ENCODE assay signal across 10 mouse cellular contexts in the genomic region with DNA sequence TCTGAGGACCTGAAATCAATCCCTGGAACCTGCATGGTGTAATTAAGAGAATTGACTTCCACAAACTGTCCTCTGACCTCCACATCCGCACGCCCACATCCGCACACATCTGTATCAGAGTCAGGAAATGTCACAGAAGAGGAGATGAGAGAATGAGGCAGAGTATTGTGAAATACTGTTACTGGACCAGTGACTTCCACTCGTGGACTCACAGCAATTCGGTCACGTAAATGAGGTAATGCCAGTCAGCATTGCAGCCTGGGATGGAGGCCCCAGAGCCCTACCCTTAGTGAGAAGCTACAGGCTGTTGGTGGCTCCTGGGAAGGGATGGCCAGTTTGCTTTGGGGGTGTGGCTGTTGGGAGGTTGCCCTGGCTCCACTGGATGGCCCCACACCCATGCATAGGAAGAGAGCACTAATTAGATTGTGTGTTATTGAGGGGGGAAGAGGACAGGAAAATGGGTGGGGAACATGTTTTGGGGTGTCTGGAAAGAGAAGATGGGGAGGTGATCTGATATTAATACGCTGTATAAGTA. TPM values are rescaled to one million over a fixed set of nuclear protein-coding genes. Genes with fewer than 3 reads are reported as not detected.
DNase-seq lines count a peak whose midpoint lies in the region; ATAC-seq lines count a peak whose summit lies in the region.
"Had no signal": no experiment of that assay in that cellular context is flagged by ENCODE, and none has a peak within 500 bp of the region (broad histone marks: within the 10 kb centered on the region; RNA-seq: fewer than 3 reads in every experiment).

No protein-coding gene starts in this region.

- H3K27me3 ChIP-seq in heart, embryonic 16.5 days (ENCODE audit: control insufficient read depth, insufficient read depth, low read length), result no peaks in the 10 kb centered on the region
- peaks cover 20% of the 10 kb centered on the region; the same call in 1 of the 2 replicates for H3K27me3 ChIP-seq in liver, embryonic 11.5 days (replicated peaks; ENCODE audit: control insufficient read depth, insufficient read depth, low read length)
- H3K27me3 ChIP-seq in stomach, embryonic 15.5 days (replicated peaks), result no peaks in the 10 kb centered on the region
- H3K27me3 ChIP-seq: limb, embryonic 12.5 days had no signal

- H3K9ac ChIP-seq in heart, embryonic 16.5 days (ENCODE audit: low read length), result no peak overlapping the region
- no peak overlapping the region for H3K9ac ChIP-seq in liver, embryonic 11.5 days (ENCODE audit: low read depth, low read length)
- no peak overlapping the region for H3K9ac ChIP-seq in stomach, embryonic 15.5 days
- H3K9ac ChIP-seq: limb, embryonic 12.5 days had no signal

- H3K27ac ChIP-seq in heart, embryonic 16.5 days (ENCODE audit: low read length), result no peak overlapping the region
- H3K27ac ChIP-seq in liver, embryonic 11.5 days (ENCODE audit: low read depth, low read length), result no peak overlapping the region; the same call in 1 of the 2 replicates
- H3K27ac ChIP-seq in stomach, embryonic 15.5 days, result peak overlapping the region; percentile 86
- H3K27ac ChIP-seq: limb, embryonic 12.5 days had no signal

- 76% methylated on average over 7 of the region's 7 CpGs for WGBS in heart, embryonic 16.5 days
- 60% methylated on average over 7 of the region's 7 CpGs for WGBS in liver, embryonic 11.5 days
- 73% methylated on average over 7 of the region's 7 CpGs for WGBS in stomach, embryonic 15.5 days

- DNase-seq in heart, adult 8-10 months (ENCODE audit: low spot score), result no peak
- DNase-seq in liver, embryonic 11.5 days (ENCODE audit: low spot score), result no peak
- DNase-seq in adrenal gland, adult 8-10 months, result no peak
- no peak for DNase-seq in right cerebral cortex, postnatal 10 days (ENCODE audit: low spot score in 2 of 2)
- DNase-seq: embryo, embryonic 11 days; right cerebral cortex, postnatal 4 days had no signal

- ATAC-seq in heart, embryonic 16.5 days (replicated peaks; ENCODE audit: extremely low read depth, insufficient read depth, low FRiP score), result no peak
- ATAC-seq in common myeloid progenitor, adult 5-6 weeks (replicated peaks; ENCODE audit: low read depth, poor library complexity, severe bottlenecking), result 0 out of 2 replicates have a peak, but pooled peaks have one; percentile 6
- ATAC-seq in liver, embryonic 11.5 days (replicated peaks; ENCODE audit: low FRiP score), result no peak
- no peak for ATAC-seq in stomach, embryonic 15.5 days (ENCODE audit: insufficient read depth, low FRiP score, low read depth)

- H3K4me1 ChIP-seq in heart, embryonic 16.5 days (ENCODE audit: control insufficient read depth, insufficient read depth, low read length), result peaks cover 35% of the 10 kb centered on the region
- peaks cover 27% of the 10 kb centered on the region for H3K4me1 ChIP-seq in liver, embryonic 11.5 days (replicated peaks; ENCODE audit: control insufficient read depth, insufficient read depth, low read length)
- H3K4me1 ChIP-seq in stomach, embryonic 15.5 days, result peaks cover 21% of the 10 kb centered on the region

- no peaks in the 10 kb centered on the region for H3K9me3 ChIP-seq in heart, embryonic 16.5 days (replicated peaks; ENCODE audit: control insufficient read depth, low read length)
- H3K9me3 ChIP-seq in liver, embryonic 11.5 days (ENCODE audit: control insufficient read depth, low read length), result no peaks in the 10 kb centered on the region
- no peaks in the 10 kb centered on the region for H3K9me3 ChIP-seq in stomach, embryonic 15.5 days
- H3K9me3 ChIP-seq: limb, embryonic 12.5 days had no signal

- H3K4me3 ChIP-seq in heart, embryonic 16.5 days (ENCODE audit: low read length), result no peak overlapping the region
- no peak overlapping the region for H3K4me3 ChIP-seq in liver, embryonic 11.5 days (ENCODE audit: low read depth, low read length)
- H3K4me3 ChIP-seq in stomach, embryonic 15.5 days (replicated peaks), result no peak overlapping the region
- H3K4me3 ChIP-seq: limb, embryonic 12.5 days had no signal

- H3K4me2 ChIP-seq in heart, embryonic 16.5 days (ENCODE audit: low read depth, low read length), result peak overlapping the region; percentile 7; the same call in 1 of the 2 replicates
- peak overlapping the region; percentile 1; the same call in 1 of the 2 replicates for H3K4me2 ChIP-seq in liver, embryonic 11.5 days
- peak overlapping the region; percentile 72 for H3K4me2 ChIP-seq in stomach, embryonic 15.5 days

- no peaks in the 10 kb centered on the region for H3K36me3 ChIP-seq in heart, embryonic 16.5 days (ENCODE audit: control insufficient read depth, insufficient read depth)
- H3K36me3 ChIP-seq in liver, embryonic 11.5 days (ENCODE audit: control insufficient read depth, insufficient read depth, low read length), result no peaks in the 10 kb centered on the region
- H3K36me3 ChIP-seq in stomach, embryonic 15.5 days, result no peaks in the 10 kb centered on the region
- H3K36me3 ChIP-seq: limb, embryonic 12.5 days had no signal

RNA-seq across cellular contexts. Expression of gene Appl2, which starts 2.1 kb away (rescaled TPM):
- 37.9 and 42.1 TPM in 2 replicates for polyA plus RNA-seq in heart, embryonic 16.5 days (2015; fragmentation: Nextera tagmentation; extraction: Ambion mirVana)
- total RNA-seq in heart, adult 8-10 months (2022), result 10 to 100 TPM; 33.4 to 42.5 (median 39.3) TPM
- total RNA-seq in common myeloid progenitor, adult 5-6 weeks (2017), result 12.4 and 18.5 TPM in 2 replicates
- polyA plus RNA-seq in liver, embryonic 11.5 days (2014; fragmentation: Nextera tagmentation; extraction: Ambion mirVana), result 26.8 and 29.9 TPM in 2 replicates
- 61.4 and 70.1 TPM in 2 replicates for polyA plus RNA-seq in stomach, embryonic 15.5 days (2015; fragmentation: Nextera tagmentation; extraction: Ambion mirVana)
- total RNA-seq in adrenal gland, adult 8-10 months (2022), result 100 to 1,000 TPM in 3 of 4 experiments, 10 to 100 TPM in 1; 86.1 to 199 (median 103) TPM

Comparison
In these comparisons a context has a peak if more than half of its experiments do, and no peak if none do; other contexts are left out.
1. H3K4me2 ChIP-seq: peak in every context shown above with its lines; median percentile 72 in stomach, embryonic 15.5 days; 7 in heart, embryonic 16.5 days; 1 in liver, embryonic 11.5 days.